Mouse (Mus musculus) thymus, postnatal 0 days (tissue): ENCODE measurements around the gene Prep. TPM values are rescaled to one million over a fixed set of nuclear protein-coding genes. Genes with fewer than 3 reads are reported as not detected.
"Not testable (repeated sequence)": the region's sequence is repeated elsewhere in the genome, so short reads cannot be mapped to it uniquely, and the experiment has no call there.

ENCODE experiments used
- DNase-seq: peaks from one replicate; pipeline ENCODE4 v3.0.0-alpha.2; 2015; ENCODE audit warnings: low spot score
- microRNA-seq: library from miRNA; unstranded; fragments of <30 nt; microRNA quantifications from one replicate; pipeline ENCODE4, GENCODE M21; 2016; ENCODE audit warnings: borderline number of aligned reads
- polyA plus RNA-seq: library from polyadenylated mRNA; unstranded; fragments of >200 nt; fragmentation: Nextera tagmentation; extraction: Ambion mirVana; gene quantifications from 2 replicates; pipeline ENCODE4 v1.2.1, GENCODE M21; 2015

Prep gene
- polyA plus RNA-seq, 1 experiment from 2014 or later, result 18.1 TPM

DNA sequence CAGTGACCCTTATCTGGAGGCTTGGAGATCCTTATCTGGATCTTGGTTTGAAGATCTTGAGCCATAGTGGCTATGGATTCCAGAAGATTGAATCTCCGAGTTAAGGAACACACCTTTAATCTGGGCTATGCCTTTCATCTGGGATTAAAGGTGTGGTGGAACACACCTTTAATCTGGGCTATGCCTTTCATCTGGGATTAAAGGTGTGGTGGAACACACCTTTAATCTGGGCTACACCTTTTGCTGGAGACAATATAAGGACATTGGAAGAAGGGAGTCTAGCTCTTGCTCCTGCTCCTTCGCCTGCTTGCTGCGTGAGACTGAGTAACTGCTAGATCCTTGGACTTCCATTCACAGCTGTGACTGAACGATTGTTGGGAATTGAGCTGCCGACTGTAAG lies 110.8 kb downstream of the Prep start, which contains the start of gene Popdc3:
Popdc3 (plus strand) TSS at position 301 of the 400 bp plus-strand sequence.
- DNase-seq, result not testable (repeated sequence)

DNA sequence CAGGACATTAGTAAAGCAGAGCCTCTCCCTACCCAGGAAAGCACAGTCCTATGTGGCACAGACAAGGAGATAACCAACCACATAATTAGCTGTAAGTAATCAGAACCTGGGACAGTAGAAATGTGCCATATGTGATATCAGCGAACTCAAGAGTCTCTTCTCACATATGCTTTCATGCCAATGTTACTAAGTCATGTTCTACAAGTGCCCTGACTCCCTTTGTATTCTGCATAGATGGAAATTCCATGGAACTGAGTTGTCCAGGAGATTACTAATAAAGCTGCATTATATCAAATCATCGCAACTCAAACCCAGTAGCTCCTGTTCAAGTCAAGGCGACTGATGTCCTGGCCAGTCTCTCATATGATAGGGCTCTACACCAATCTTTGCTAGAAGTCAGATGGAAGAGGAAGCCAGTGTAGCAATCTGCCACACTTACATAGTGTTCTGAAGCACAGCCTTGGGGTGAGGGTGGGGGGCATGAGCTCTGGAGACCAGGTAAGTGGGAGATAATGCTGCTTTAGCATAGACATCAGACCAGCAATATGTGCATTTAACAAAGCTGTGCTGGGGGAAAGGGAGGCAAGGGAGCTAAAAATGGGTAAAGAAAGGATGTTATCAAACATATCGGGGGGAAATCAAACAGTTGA lies 113.8 kb downstream of the Prep start:
- DNase-seq, result no peak

DNA sequence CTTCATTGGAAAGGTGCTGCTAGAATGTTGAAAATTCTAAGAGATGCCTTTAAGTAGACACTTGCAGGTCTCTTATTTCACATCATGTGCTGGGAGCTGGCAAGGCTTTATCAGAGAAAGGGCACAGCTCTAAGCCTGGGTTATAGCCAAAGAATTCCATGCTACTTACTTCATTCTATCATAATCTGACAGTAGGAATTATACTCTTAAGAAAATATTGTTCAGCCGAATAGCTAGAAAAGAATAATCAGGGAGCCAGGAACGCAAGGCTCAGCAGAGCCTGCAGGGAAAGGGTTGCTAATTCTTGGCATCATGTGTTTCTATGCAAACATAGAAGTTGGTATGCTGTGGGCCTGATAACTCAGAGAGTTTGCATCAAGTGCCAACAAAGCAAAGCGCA lies 114.3 kb downstream of the Prep start:
- no peak for DNase-seq

DNA sequence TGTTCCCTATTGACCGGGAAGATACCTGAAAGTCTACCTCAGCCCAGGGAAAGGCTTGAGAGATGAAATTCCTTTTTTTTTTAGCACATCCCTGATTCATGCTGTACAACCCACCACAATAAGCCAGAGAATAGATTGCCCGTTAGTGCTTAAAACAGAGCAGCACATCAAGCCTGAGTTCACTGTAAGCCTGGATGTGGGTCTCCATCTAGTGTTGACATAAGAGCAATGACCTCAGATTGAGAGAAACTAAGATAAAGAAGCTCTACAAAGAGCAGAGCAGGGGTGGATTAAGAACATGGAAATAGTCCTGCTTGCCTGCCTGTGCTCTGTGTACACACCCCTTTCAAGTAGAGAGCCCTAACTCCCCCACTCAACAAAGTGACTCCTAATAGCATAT lies 118.5 kb downstream of the Prep start:
- no peak for DNase-seq

DNA sequence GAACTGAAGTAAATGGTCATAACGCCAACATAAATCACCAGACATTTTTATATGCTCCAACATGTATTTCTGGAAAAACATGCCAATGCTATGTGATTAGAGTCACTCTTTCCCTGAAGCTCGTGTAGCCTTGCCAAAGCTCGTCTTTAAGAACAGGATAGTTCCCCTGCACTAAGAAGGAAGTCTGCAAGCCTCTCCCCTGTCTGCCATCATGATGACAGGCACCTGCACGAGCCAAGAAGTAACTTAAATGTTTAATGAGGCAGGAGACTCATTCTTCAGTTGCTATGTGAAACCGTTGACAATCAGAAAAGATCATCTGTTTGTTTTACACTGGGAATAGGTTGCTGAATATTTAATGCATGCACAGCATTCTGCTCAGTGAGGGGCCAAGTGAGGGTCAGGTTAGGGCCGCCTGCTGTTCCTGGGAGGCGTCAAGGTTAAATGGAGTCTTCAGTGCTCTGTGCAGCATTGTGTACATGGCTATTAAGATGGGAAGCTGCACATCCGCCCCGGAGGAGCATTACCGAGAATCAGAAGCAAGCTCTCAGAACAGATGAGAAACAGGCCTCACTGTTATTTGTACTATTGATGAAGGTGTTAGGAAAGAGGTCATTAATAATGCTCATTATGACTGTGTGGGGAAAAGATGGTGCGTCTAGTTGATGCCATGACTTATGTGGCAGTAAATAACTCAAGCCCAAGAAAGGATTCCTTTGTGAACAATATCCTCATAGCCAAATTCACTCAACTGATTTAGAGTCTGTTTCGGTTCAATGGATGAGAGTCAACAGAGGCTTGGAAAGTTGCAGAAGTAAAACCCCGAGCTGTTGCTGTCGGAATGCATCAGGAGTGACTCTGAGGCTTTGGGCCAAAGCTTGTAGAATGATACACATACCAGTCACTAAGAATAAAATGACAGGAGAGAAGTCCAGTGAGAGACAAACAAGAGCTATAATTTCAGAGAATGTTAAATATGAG lies 126.6 kb downstream of the Prep start:
- DNase-seq, result no peak

DNA sequence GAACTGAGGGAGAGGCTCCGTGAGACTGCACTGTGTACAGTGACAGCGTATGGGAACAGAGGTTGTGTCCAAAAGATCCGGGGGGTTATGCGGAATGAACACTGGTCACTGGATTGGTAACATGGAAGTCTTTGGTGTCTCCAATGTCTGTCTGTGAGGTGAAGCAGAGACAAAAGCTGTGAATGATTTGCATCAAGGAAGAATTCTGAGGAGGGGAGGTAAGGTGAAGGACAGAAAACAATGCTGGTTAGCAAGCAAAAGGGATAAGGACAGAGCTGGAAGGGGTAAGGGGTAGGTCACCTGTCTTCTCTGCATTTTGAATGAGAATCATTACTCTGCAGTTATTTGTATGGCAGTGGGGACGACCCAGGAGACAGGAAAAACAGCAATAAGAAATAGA lies 127.5 kb downstream of the Prep start:
- no peak for DNase-seq

DNA sequence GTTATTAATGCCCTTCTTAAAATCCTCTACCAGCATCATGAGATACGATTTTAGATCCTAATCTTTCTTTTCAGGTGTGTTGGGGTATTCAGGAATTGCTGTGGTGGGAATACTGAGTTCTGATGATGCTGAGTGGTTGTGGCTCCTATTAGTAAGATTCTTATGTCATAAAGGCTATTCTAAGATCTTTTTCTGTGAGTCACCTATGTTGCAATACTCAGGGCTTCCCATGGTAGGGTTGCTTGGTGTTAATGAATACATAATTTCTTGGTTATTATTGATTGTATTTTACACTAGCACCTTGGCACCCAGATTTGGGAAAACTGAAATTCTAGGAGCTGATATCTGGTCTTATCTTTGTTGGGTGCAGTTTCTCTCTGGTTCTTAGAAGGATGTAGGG lies 137.6 kb downstream of the Prep start:
- no peak for DNase-seq

DNA sequence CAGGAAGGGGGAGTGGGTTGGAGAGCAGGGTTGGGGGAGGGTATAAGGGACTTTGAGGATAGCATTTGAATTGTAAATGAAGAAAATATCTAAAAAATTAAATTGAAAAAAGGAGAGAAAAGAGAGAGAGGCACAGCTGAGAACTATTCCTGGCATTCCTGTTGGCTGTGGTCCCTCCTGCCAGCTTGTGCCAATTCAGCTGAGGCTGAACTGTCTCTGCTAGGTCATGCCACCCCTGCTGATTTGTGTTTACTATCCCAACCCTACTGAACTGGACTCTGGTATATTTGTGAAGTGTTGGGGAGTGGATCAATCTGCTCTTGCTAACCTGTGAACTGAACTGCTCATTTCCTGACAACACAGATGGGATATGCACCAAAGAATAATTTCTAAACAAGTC lies 143.2 kb downstream of the Prep start:
- DNase-seq, result no peak

DNA sequence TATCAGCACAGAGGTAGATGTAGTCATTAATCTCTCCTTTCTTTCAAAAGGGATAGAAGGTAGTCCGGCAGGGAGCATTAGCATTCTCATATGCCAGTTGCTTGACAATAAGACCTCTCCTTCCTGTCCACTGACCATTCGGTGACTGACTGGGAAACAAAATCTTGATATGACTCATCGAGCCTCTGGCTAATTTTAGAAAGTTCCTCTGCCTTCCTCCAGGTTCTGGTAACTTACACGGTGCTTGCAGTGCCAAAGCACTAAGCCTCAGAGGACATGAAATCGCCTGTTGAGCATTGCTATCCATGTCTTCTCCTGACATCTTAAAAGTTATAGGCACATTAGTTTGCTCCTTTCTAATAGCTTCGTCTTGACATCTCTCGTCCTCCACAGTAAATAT lies 149.7 kb downstream of the Prep start:
- DNase-seq, result no peak

Small RNA genes lying within 50 kb of the gene (microRNA-seq; reads per million reads assigned to microRNA genes)
- not detected for gene Gm23766

Other genes starting within 250 kb of the Prep start
- 0.17 TPM in 1 of 2 replicates, not detected in the other for gene Popdc3, start 110.9 kb downstream of the Prep start, polyA plus RNA-seq